12 mouse cellular contexts compared by ENCODE assay signal in the genomic region with DNA sequence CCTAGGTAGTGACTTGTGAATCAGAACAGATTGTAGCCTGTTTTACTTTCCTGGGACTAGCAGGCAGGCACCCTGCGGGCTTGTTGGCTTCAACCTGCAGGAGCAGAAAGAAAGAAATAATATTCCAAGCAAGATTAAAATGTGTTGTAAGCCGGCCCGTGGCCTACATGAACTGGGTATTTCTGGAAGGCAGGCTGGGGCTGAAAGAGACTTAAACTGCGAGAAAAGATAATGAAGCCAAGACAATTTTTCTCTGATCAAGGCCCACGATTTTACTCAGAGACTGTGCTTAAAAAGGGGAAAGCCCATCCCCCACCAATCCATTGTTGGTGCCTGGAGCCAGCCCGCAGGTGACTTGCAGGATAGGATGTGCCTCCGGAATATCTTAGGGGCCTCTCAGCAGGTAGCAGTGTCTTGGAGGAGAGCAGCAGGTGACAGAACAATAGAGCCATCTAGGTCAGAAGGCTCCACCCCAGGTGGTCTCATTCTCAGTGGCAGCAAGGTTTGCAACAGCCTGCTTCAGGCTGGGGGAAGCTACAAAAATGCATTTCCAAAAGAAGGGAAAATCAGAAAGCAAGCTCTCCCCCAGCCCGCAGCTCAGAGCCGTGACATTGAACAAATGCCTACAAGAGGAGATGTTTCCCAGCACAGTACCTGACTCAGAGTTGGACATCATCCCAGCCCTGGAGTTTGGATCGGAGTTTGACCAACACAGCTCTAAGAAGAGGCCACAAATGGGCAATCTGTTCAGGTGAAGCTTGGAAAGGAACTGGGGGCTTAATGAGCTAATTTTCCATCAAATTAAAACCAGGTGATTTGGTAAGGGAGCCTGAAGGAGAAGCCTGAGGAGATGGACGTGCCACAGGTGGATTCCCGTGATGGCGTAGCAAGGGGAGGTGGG.
A peak's percentile ranks its signal among the peaks of the same experiment; 100 is the strongest.
DNase-seq lines count a peak whose midpoint lies in the region; ATAC-seq and TF ChIP-seq lines count a peak whose summit lies in the region.
"Had no signal": no experiment of that assay in that cellular context is flagged by ENCODE, and none has a peak within 500 bp of the region (broad histone marks: within the 10 kb centered on the region; RNA-seq: fewer than 3 reads in every experiment).

No protein-coding gene starts in this region.

- H3K9me3 ChIP-seq in hindbrain, embryonic 14.5 days (ENCODE audit: control insufficient read depth, low read length), result no peaks in the 10 kb centered on the region
- H3K9me3 ChIP-seq in hindbrain, embryonic 11.5 days (ENCODE audit: control insufficient read depth, low read length), result no peaks in the 10 kb centered on the region
- H3K9me3 ChIP-seq in hindbrain, postnatal 0 days (ENCODE audit: low read length), result no peaks in the 10 kb centered on the region
- no peaks in the 10 kb centered on the region for H3K9me3 ChIP-seq in neural tube, embryonic 15.5 days (replicated peaks)
- H3K9me3 ChIP-seq: intestine, embryonic 15.5 days had no signal

- H3K4me3 ChIP-seq in hindbrain, embryonic 14.5 days (replicated peaks; ENCODE audit: low read length), result no peak overlapping the region
- no peak overlapping the region for H3K4me3 ChIP-seq in hindbrain, embryonic 11.5 days (ENCODE audit: low read depth, low read length)
- H3K4me3 ChIP-seq in hindbrain, postnatal 0 days (ENCODE audit: low read length), result no peak overlapping the region
- H3K4me3 ChIP-seq in neural tube, embryonic 15.5 days (replicated peaks), result no peak overlapping the region
- H3K4me3 ChIP-seq: intestine, embryonic 15.5 days had no signal

- 33% methylated on average over 13 of the region's 13 CpGs for WGBS in hindbrain, embryonic 14.5 days
- WGBS in hindbrain, embryonic 11.5 days, result 37% methylated on average over 13 of the region's 13 CpGs
- 32% methylated on average over 13 of the region's 13 CpGs for WGBS in hindbrain, postnatal 0 days
- 36% methylated on average over 13 of the region's 13 CpGs for WGBS in neural tube, embryonic 15.5 days

- ATAC-seq in hindbrain, embryonic 14.5 days (ENCODE audit: low FRiP score), result 0 out of 2 replicates have a peak, but pooled peaks have one; percentile 46
- ATAC-seq in hindbrain, embryonic 11.5 days (ENCODE audit: low FRiP score), result no peak
- no peak for ATAC-seq in hindbrain, postnatal 0 days
- ATAC-seq in neural tube, embryonic 15.5 days (ENCODE audit: low FRiP score), result no peak
- ATAC-seq: intestine, embryonic 15.5 days had no signal

- DNase-seq in hindbrain, embryonic 14.5 days (ENCODE audit: low spot score), result no peak
- no peak for DNase-seq in hindbrain, embryonic 11.5 days (ENCODE audit: low spot score)
- peak; percentile 99 for DNase-seq in R1 (ENCODE audit: low read depth, low spot score)
- DNase-seq in cerebellum, adult 8-10 months, result peak; percentile 72
- peak; percentile 32 for DNase-seq in hindbrain, postnatal 0 days (ENCODE audit: low spot score)
- DNase-seq in adrenal gland, postnatal 14 days, result no peak
- DNase-seq in gastrocnemius, postnatal 25 days, result no peak
- DNase-seq: kidney, postnatal 14 days; lung, adult 2 months had no signal

- no peaks in the 10 kb centered on the region for H3K27me3 ChIP-seq in hindbrain, embryonic 14.5 days (ENCODE audit: control insufficient read depth, insufficient read depth, low read length)
- no peaks in the 10 kb centered on the region for H3K27me3 ChIP-seq in hindbrain, embryonic 11.5 days (ENCODE audit: control insufficient read depth, insufficient read depth, low read length)
- no peaks in the 10 kb centered on the region for H3K27me3 ChIP-seq in hindbrain, postnatal 0 days (ENCODE audit: insufficient read depth, low read length)
- H3K27me3 ChIP-seq in neural tube, embryonic 15.5 days (replicated peaks), result no peaks in the 10 kb centered on the region
- H3K27me3 ChIP-seq: intestine, embryonic 15.5 days had no signal

- no peaks in the 10 kb centered on the region for H3K36me3 ChIP-seq in hindbrain, embryonic 14.5 days (replicated peaks; ENCODE audit: control insufficient read depth, insufficient read depth)
- H3K36me3 ChIP-seq in hindbrain, embryonic 11.5 days (ENCODE audit: control insufficient read depth, insufficient read depth, low read length), result no peaks in the 10 kb centered on the region
- H3K36me3 ChIP-seq in hindbrain, postnatal 0 days (ENCODE audit: insufficient read depth, low read length), result no peaks in the 10 kb centered on the region
- H3K36me3 ChIP-seq in neural tube, embryonic 15.5 days, result no peaks in the 10 kb centered on the region
- H3K36me3 ChIP-seq: intestine, embryonic 15.5 days had no signal

- TF ChIP-seq CTCF in hindbrain, postnatal 0 days (IDR thresholded peaks at IDR 0.05; ENCODE audit: low read depth), result no peak

- no peak overlapping the region for H3K27ac ChIP-seq in hindbrain, embryonic 14.5 days
- no peak overlapping the region for H3K27ac ChIP-seq in hindbrain, embryonic 11.5 days (ENCODE audit: low read depth, low read length)
- H3K27ac ChIP-seq in hindbrain, postnatal 0 days, result no peak overlapping the region
- H3K27ac ChIP-seq in neural tube, embryonic 15.5 days (replicated peaks), result no peak overlapping the region
- H3K27ac ChIP-seq: intestine, embryonic 15.5 days; stomach, postnatal 0 days had no signal

- H3K9ac ChIP-seq in hindbrain, embryonic 14.5 days, result no peak overlapping the region
- H3K9ac ChIP-seq in hindbrain, embryonic 11.5 days (ENCODE audit: low read depth, low read length), result no peak overlapping the region
- H3K9ac ChIP-seq in hindbrain, postnatal 0 days (replicated peaks; ENCODE audit: low read length), result no peak overlapping the region
- no peak overlapping the region for H3K9ac ChIP-seq in neural tube, embryonic 15.5 days (replicated peaks)
- H3K9ac ChIP-seq: intestine, embryonic 15.5 days had no signal

- no peak overlapping the region for H3K4me2 ChIP-seq in hindbrain, embryonic 14.5 days (replicated peaks)
- no peak overlapping the region for H3K4me2 ChIP-seq in hindbrain, embryonic 11.5 days (replicated peaks; ENCODE audit: low read depth, low read length)
- H3K4me2 ChIP-seq in hindbrain, postnatal 0 days (ENCODE audit: low read depth, low read length), result no peak overlapping the region
- H3K4me2 ChIP-seq in neural tube, embryonic 15.5 days, result no peak overlapping the region
- H3K4me2 ChIP-seq: intestine, embryonic 15.5 days had no signal

- H3K4me1 ChIP-seq in hindbrain, embryonic 14.5 days (replicated peaks; ENCODE audit: control insufficient read depth, insufficient read depth, low read length), result 0 out of 2 replicates have a peak, but pooled peaks cover 5% of the 10 kb centered on the region
- H3K4me1 ChIP-seq in hindbrain, embryonic 11.5 days (replicated peaks; ENCODE audit: control insufficient read depth, insufficient read depth, low read length), result no peaks in the 10 kb centered on the region
- no peaks in the 10 kb centered on the region for H3K4me1 ChIP-seq in hindbrain, postnatal 0 days (ENCODE audit: insufficient read depth, low read length)
- peaks cover 8% of the 10 kb centered on the region; the same call in 1 of the 2 replicates for H3K4me1 ChIP-seq in neural tube, embryonic 15.5 days
- H3K4me1 ChIP-seq: intestine, embryonic 15.5 days had no signal

Comparison
In these comparisons a context has a peak if more than half of its experiments do, and no peak if none do; other contexts are left out.
1. DNase-seq: peak in R1 (single experiment), cerebellum, adult 8-10 months (single experiment) and hindbrain, postnatal 0 days (single experiment); none in hindbrain, embryonic 14.5 days (single experiment), hindbrain, embryonic 11.5 days (single experiment), adrenal gland, postnatal 14 days (single experiment) and gastrocnemius, postnatal 25 days (single experiment).